Mouse (Mus musculus) kidney, embryonic 14.5 days (tissue): ENCODE data around the gene Fstl1. TPM values are rescaled to one million over a fixed set of nuclear protein-coding genes. Genes with fewer than 3 reads are reported as not detected.

Experiments used
- ATAC-seq: fragments of 200-750 bp; cut with Nextera tagmentation; 2 replicates; pipeline ENCODE4 v1.8.0; 2017; ENCODE audit warnings: moderate number of reproducible peaks, mild to moderate bottlenecking, moderate TSS enrichment, moderate library complexity; ENCODE audit not compliant: low FRiP score, low TSS enrichment
- H3K27ac ChIP-seq: fragments of 300-500 bp; sonication (generic); 2 replicates; pipeline ENCODE4 v1.5.1; 2014; ENCODE audit warnings: low read depth, mild to moderate bottlenecking, low read length, moderate library complexity, mixed read lengths
- H3K27me3 ChIP-seq: fragments of 300-500 bp; sonication (generic); 2 replicates; pipeline ENCODE4 v1.6.1; 2014; ENCODE audit warnings: mild to moderate bottlenecking, low read length; ENCODE audit not compliant: control insufficient read depth, insufficient read depth
- H3K36me3 ChIP-seq: fragments of 300-500 bp; sonication (generic); 2 replicates; pipeline ENCODE4 v1.6.1; 2014; ENCODE audit warnings: low read length, mixed read lengths; ENCODE audit not compliant: control insufficient read depth, insufficient read depth
- H3K4me1 ChIP-seq: fragments of 300-500 bp; sonication (generic); 2 replicates; pipeline ENCODE4 v1.6.1; 2014; ENCODE audit warnings: low read length, mixed read lengths; ENCODE audit not compliant: control insufficient read depth, insufficient read depth
- H3K4me2 ChIP-seq: fragments of 300-500 bp; sonication (generic); replicated peaks from 2 replicates; pipeline ENCODE4 v1.6.1; 2014; ENCODE audit warnings: low read depth, mild to moderate bottlenecking, low read length
- H3K4me3 ChIP-seq: fragments of 300-500 bp; sonication (generic); 2 replicates; pipeline ENCODE4 v1.5.1; 2014; ENCODE audit warnings: mild to moderate bottlenecking, low read length
- H3K9ac ChIP-seq: fragments of 300-500 bp; sonication (generic); 2 replicates; pipeline ENCODE4 v1.6.1; 2014; ENCODE audit warnings: low read depth, mild to moderate bottlenecking, low read length, moderate library complexity
- H3K9me3 ChIP-seq: fragments of 300-500 bp; sonication (generic); 2 replicates; pipeline ENCODE4 v1.6.1; 2016; ENCODE audit warnings: low read length; ENCODE audit not compliant: control insufficient read depth
- WGBS: fragments of 180-500 bp; shearing (Covaris S2); extraction: QIAGEN DNeasy Blood & Tissue Kit; methylation state at CpG from one replicate; pipeline ENCODE4 v1.1.7; 2014; 5-methylcytosine and 5-hydroxymethylcytosine counted together
- polyA plus RNA-seq: library from polyadenylated mRNA; unstranded; fragments of >200 nt; fragmentation: Nextera tagmentation; extraction: Ambion mirVana; gene quantifications from 2 replicates; pipeline ENCODE4 v1.2.1, GENCODE M21; 2014

Fstl1 gene
- polyA plus RNA-seq, 1 experiment from 2014 or later = 589 TPM

DNA sequence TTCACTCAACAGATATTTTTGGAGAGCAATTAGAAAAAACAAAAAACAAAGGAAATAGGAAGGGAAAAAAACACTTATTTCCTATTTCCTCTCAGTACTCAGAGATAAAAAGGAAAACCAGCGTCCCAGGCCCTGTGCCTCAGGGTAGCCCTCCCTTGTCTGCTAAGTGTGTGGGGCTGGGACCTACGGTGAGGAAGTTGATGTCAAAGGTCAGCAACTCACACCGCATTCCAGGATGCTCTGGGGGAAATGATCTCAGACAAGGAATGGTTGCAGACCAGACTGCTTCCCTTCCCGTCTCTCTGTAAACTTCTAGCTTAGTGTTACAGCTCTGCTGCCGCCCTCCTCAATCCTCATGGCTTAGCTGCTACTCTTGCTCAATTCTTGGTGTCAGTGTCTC is 74.7 kb downstream of the Fstl1 start:
- no peaks in the 10 kb centered on the region for H3K36me3 ChIP-seq
- H3K4me2 ChIP-seq = no peak overlapping the region
- H3K4me3 ChIP-seq = no peak overlapping the region
- H3K9ac ChIP-seq = no peak overlapping the region
- no peaks in the 10 kb centered on the region for H3K27me3 ChIP-seq
- no peaks in the 10 kb centered on the region for H3K9me3 ChIP-seq
- 18% methylated on average over 5 of the region's 5 CpGs for WGBS
- H3K4me1 ChIP-seq = peaks cover under 1% of the 10 kb centered on the region; the same call in 1 of the 2 replicates
- peak overlapping the region; percentile 7; the same call in 1 of the 2 replicates for H3K27ac ChIP-seq
- ATAC-seq = 0 out of 2 replicates have a peak, but pooled peaks have one; percentile 65

GRCm38 (mm10) chr16:37853279-37853678 is 76.6 kb downstream of the Fstl1 start:
- H3K27me3 ChIP-seq = no peaks in the 10 kb centered on the region
- no peak for ATAC-seq
- no peaks in the 10 kb centered on the region for H3K36me3 ChIP-seq
- H3K4me2 ChIP-seq = no peak overlapping the region
- WGBS = 55% methylated on average over 9 of the region's 9 CpGs
- H3K9me3 ChIP-seq = no peaks in the 10 kb centered on the region
- no peak overlapping the region for H3K4me3 ChIP-seq
- peaks cover 3% of the 10 kb centered on the region; the same call in 1 of the 2 replicates for H3K4me1 ChIP-seq
- H3K27ac ChIP-seq = no peak overlapping the region
- no peak overlapping the region for H3K9ac ChIP-seq

- WGBS = 74% methylated on average over 14 of the region's 14 CpGs
- Histone ChIP-seq H3K4me2 (no peak overlapping the region), H3K4me1 (peaks cover 3% of the 10 kb centered on the region; the same call in 1 of the 2 replicates), H3K4me3 (no peak overlapping the region), H3K9me3 (no peaks in the 10 kb centered on the region), H3K36me3 (no peaks in the 10 kb centered on the region), H3K9ac (no peak overlapping the region), H3K27ac (no peak overlapping the region), H3K27me3 (no peaks in the 10 kb centered on the region)
- no peak for ATAC-seq
Observed at GRCm38 (mm10) chr16:37854054-37854453, 77.4 kb downstream of the Fstl1 start.

DNA sequence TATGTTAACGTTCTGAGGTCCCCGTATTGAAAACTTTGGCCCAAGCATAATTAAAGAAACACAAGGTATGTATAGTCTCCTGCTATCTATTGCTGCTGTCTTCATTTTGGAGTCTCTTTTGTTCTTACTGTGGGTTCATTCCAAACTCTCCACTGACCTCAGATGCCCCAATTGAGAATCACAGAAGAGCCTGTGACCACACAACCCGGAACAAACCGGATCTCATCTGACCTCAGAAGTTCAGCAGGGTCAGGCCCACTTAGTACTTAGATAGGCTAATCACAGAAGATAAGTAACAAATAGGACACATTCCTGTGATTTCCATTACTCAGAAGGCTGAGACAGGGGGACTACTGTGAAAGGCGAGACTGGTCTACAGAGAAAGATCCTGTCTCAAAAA is 77.9 kb downstream of the Fstl1 start:
- no peaks in the 10 kb centered on the region for H3K27me3 ChIP-seq
- H3K9me3 ChIP-seq = no peaks in the 10 kb centered on the region
- no peak for ATAC-seq

GRCm38 (mm10) chr16:37855583-37855982 is 78.9 kb downstream of the Fstl1 start:
- 38% methylated on average over 8 of the region's 8 CpGs for WGBS
- H3K4me3 ChIP-seq = no peak overlapping the region
- no peak for ATAC-seq
- no peaks in the 10 kb centered on the region for H3K9me3 ChIP-seq
- H3K27ac ChIP-seq = no peak overlapping the region
- H3K27me3 ChIP-seq = no peaks in the 10 kb centered on the region
- H3K9ac ChIP-seq = no peak overlapping the region
- H3K36me3 ChIP-seq = no peaks in the 10 kb centered on the region
- H3K4me1 ChIP-seq = peaks cover 3% of the 10 kb centered on the region; the same call in 1 of the 2 replicates
- H3K4me2 ChIP-seq = no peak overlapping the region

More for the DNA sequence above, 77.9 kb downstream of the Fstl1 start:
- Histone ChIP-seq H3K27ac (no peak overlapping the region), H3K4me3 (no peak overlapping the region), H3K4me1 (peaks cover 3% of the 10 kb centered on the region; the same call in 1 of the 2 replicates), H3K9ac (no peak overlapping the region), H3K4me2 (no peak overlapping the region), H3K36me3 (no peaks in the 10 kb centered on the region)
- whole genome bisulfite sequencing = 55% methylated on average over 5 of the region's 5 CpGs

DNA sequence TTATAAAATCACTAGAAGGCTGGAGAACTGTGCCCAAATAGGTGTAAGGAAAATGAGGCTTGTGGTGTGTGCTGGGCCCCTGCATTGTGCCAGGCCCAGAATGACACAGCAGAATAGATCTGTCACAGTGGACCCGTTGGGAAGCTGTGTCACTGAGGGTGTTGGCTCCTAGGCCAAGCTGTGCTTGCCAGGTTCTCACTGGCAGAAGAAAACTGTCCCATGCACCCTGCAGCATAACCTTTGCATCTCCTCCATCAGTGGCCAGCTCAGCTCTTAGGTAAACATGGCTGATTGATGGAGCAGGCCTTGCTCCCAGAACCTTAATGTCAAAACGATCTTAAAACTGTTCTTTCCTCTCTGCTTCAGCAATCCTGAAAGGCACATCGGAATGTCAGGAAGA is 79.7 kb downstream of the Fstl1 start:
- Histone ChIP-seq H3K27me3 (no peaks in the 10 kb centered on the region), H3K9ac (no peak overlapping the region), H3K4me3 (no peak overlapping the region), H3K4me2 (no peak overlapping the region), H3K27ac (no peak overlapping the region), H3K9me3 (no peaks in the 10 kb centered on the region), H3K36me3 (no peaks in the 10 kb centered on the region), H3K4me1 (peaks cover 3% of the 10 kb centered on the region; the same call in 1 of the 2 replicates)
- ATAC-seq = no peak
- 20% methylated on average over 3 of the region's 3 CpGs for WGBS

- Histone ChIP-seq H3K9ac (no peak overlapping the region), H3K27ac (no peak overlapping the region), H3K4me1 (0 out of 2 replicates have a peak, but pooled peaks cover 3% of the 10 kb centered on the region), H3K4me2 (no peak overlapping the region), H3K27me3 (no peaks in the 10 kb centered on the region), H3K4me3 (no peak overlapping the region), H3K9me3 (no peaks in the 10 kb centered on the region), H3K36me3 (no peaks in the 10 kb centered on the region)
- 72% methylated on average over 8 of the region's 8 CpGs for WGBS
- no peak for ATAC-seq
Observed at GRCm38 (mm10) chr16:37857495-37857894, 80.8 kb downstream of the Fstl1 start.

DNA sequence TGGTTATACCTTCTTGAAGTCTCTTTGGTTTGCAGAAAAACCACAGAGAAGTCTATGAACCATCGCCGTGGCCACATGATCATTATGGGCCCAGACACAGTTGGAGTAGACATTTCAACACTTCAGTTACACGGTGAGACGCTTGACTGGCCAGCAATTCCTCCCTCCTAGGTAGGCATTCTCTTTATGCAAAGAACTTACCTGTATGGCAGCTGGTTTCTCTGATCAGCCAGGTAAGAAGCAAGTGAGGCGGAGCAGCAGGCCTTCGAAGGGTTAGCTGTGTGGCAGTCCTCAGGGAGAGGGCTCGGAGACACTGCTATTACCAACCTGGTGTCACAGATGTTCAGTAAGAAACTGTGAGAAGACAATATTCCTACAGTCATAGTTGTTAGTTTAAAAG is 83.5 kb downstream of the Fstl1 start:
- Histone ChIP-seq H3K36me3 (no peaks in the 10 kb centered on the region), H3K9me3 (no peaks in the 10 kb centered on the region), H3K27me3 (no peaks in the 10 kb centered on the region), H3K9ac (no peak overlapping the region), H3K4me1 (0 out of 2 replicates have a peak, but pooled peaks cover 3% of the 10 kb centered on the region), H3K4me2 (no peak overlapping the region), H3K4me3 (no peak overlapping the region), H3K27ac (no peak overlapping the region)
- 59% methylated on average over 7 of the region's 7 CpGs for WGBS
- peak; percentile 52; the same call in 1 of the 2 replicates for ATAC-seq

DNA sequence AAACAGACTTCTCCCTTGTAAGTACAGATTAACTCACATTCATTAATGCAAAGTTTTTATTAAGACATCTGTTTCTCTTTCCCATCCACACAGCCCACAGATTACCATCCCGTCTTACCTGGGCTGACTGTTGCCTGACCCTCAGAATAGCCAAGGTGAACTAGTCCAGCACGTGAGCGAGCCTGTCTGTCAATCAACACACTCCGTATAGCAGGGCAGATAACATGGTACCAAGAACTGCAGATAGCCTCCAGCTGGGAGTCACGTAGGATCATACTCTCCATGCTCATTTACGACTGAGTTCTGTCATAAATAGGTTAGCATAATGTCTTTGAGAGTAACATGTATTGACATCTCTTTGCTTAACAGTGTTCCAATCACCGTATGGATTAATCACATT is 84.4 kb downstream of the Fstl1 start, which contains the start of gene Gm36028:
Gm36028 (minus strand) TSS at position 118 of the 400 bp plus-strand sequence.
- Histone ChIP-seq H3K9ac (no peak within 1 kb of the TSS), H3K4me1 (0 out of 2 replicates have a peak, but pooled peaks cover 3% of the 10 kb centered on the region), H3K27ac (no peak within 1 kb of the TSS), H3K27me3 (no peaks in the 10 kb centered on the region), H3K4me2 (no peak within 1 kb of the TSS), H3K4me3 (no peak within 1 kb of the TSS), H3K36me3 (no peaks in the 10 kb centered on the region), H3K9me3 (no peaks in the 10 kb centered on the region)
- WGBS = 82% methylated on average over 7 of the region's 7 CpGs
- ATAC-seq = no peak
